Mouse (Mus musculus) midbrain, embryonic 12.5 days (tissue): ENCODE measurements around the gene E130311K13Rik. TPM values are rescaled to one million over a fixed set of nuclear protein-coding genes. Genes with fewer than 3 reads are reported as not detected.
A peak's percentile ranks its signal among the peaks of the same experiment; 100 is the strongest.

Source experiments
- ATAC-seq: fragments of 200-750 bp; cut with Nextera tagmentation; 2 replicates; pipeline ENCODE4 v1.8.0; 2017; ENCODE audit warnings: low read depth, moderate TSS enrichment, moderate library complexity; ENCODE audit not compliant: low FRiP score
- H3K27ac ChIP-seq: fragments of 300-500 bp; sonication (generic); replicated peaks from 2 replicates; pipeline ENCODE4 v1.5.1; 2016; ENCODE audit warnings: mild to moderate bottlenecking
- H3K27me3 ChIP-seq: fragments of 300-500 bp; sonication (generic); 2 replicates; pipeline ENCODE4 v1.6.1; 2016; ENCODE audit warnings: mild to moderate bottlenecking
- H3K36me3 ChIP-seq: fragments of 300-500 bp; sonication (generic); 2 replicates; pipeline ENCODE4 v1.6.1; 2016
- H3K4me1 ChIP-seq: fragments of 300-500 bp; sonication (generic); 2 replicates; pipeline ENCODE4 v1.6.1; 2016
- H3K4me2 ChIP-seq: fragments of 300-500 bp; sonication (generic); replicated peaks from 2 replicates; pipeline ENCODE4 v1.6.1; 2016; ENCODE audit warnings: mild to moderate bottlenecking, moderate library complexity
- H3K4me3 ChIP-seq: fragments of 300-500 bp; sonication (generic); 2 replicates; pipeline ENCODE4 v1.5.1; 2016; ENCODE audit warnings: mild to moderate bottlenecking
- H3K9ac ChIP-seq: fragments of 300-500 bp; sonication (generic); replicated peaks from 2 replicates; pipeline ENCODE4 v1.6.1; 2016; ENCODE audit warnings: mild to moderate bottlenecking, moderate library complexity
- H3K9me3 ChIP-seq: fragments of 300-500 bp; sonication (generic); 2 replicates; pipeline ENCODE4 v1.6.1; 2016; ENCODE audit warnings: mild to moderate bottlenecking
- WGBS: fragments of 180-500 bp; shearing (Covaris S2); methylation state at CpG from one replicate; pipeline ENCODE4 v1.1.7; 2016; 5-methylcytosine and 5-hydroxymethylcytosine counted together
- polyA plus RNA-seq: library from polyadenylated mRNA; unstranded; fragments of >200 nt; fragmentation: Nextera tagmentation; extraction: Ambion mirVana; gene quantifications from 2 replicates; pipeline ENCODE4 v1.2.1, GENCODE M21; 2016

Gene E130311K13Rik
- 3.6 and 3.8 TPM in 2 replicates for polyA plus RNA-seq

DNA sequence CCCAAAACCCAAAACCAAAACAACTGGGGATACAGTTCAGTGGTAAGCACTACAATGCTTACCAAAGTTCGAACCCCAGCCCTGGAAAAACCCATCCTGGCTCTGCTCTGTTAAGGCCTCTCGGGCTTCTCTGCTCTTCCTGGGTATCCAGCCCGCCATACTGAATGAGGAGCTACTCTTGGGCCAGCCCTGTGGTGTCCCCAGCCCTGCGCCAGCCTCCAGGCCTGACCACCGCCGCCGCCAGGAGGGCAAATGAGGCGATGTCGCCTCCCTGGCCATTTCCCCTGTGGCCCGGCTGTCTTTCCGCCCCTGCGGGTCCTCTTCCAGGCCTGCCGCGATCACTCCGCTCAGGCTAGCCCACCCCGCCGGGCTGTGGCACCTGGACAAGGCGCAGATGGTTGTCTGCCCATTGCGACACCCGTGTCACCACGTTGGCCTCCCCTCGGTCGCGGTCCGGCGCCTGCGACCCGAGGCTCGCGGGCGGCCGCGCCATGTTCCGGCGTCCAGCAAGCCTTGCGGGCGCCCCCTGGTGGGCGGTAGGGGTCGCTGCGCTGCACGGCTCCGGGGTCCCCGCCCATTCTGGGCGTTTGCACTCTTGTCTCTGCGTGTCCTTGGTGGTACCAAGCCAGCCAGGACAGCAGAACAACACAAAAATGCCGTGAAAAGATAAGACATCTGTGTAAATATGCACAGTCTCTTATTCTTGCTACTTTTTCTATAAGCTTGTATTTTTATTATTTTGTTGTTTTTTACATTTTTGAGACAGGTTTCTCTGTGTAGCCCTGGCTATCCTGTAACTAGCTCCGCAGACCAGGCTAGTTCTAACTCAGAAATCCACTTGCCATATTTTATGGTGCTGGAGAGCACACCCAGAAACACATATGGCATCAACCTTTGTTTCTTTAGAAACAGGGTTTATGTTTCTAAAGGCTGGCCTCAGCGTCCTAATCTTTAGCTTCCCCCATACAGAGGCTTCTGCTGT is at the start of gene E130311K13Rik:
Gene E130311K13Rik, minus strand, starts transcription at position 595 of the 982 bp plus-strand sequence.
- WGBS: 4% methylated on average over 46 of the region's 48 CpGs
- no peaks in the 10 kb centered on the region for H3K4me1 ChIP-seq
- ATAC-seq: peak; percentile 98
- peak within 1 kb of the TSS; percentile 89 for H3K9ac ChIP-seq
- H3K9me3 ChIP-seq: no peaks in the 10 kb centered on the region
- H3K36me3 ChIP-seq: no peaks in the 10 kb centered on the region
- peak within 1 kb of the TSS; percentile 70 for H3K4me3 ChIP-seq
- H3K4me2 ChIP-seq: peak within 1 kb of the TSS; percentile 69
- no peaks in the 10 kb centered on the region for H3K27me3 ChIP-seq
- H3K27ac ChIP-seq: peak within 1 kb of the TSS; percentile 81

- no peak for ATAC-seq
- Histone ChIP-seq H3K9ac (no peak overlapping the region), H3K9me3 (no peaks in the 10 kb centered on the region), H3K27me3 (no peaks in the 10 kb centered on the region), H3K4me1 (peaks cover 14% of the 10 kb centered on the region), H3K36me3 (peaks cover 26% of the 10 kb centered on the region), H3K27ac (no peak overlapping the region), H3K4me3 (no peak overlapping the region), H3K4me2 (peak overlapping the region; percentile 59; the same call in 1 of the 2 replicates)
- WGBS: 76% methylated on average over 4 of the region's 4 CpGs
Measured at GRCm38 (mm10) chr3:63977895-63978294, 48.6 kb upstream of the E130311K13Rik start.

DNA sequence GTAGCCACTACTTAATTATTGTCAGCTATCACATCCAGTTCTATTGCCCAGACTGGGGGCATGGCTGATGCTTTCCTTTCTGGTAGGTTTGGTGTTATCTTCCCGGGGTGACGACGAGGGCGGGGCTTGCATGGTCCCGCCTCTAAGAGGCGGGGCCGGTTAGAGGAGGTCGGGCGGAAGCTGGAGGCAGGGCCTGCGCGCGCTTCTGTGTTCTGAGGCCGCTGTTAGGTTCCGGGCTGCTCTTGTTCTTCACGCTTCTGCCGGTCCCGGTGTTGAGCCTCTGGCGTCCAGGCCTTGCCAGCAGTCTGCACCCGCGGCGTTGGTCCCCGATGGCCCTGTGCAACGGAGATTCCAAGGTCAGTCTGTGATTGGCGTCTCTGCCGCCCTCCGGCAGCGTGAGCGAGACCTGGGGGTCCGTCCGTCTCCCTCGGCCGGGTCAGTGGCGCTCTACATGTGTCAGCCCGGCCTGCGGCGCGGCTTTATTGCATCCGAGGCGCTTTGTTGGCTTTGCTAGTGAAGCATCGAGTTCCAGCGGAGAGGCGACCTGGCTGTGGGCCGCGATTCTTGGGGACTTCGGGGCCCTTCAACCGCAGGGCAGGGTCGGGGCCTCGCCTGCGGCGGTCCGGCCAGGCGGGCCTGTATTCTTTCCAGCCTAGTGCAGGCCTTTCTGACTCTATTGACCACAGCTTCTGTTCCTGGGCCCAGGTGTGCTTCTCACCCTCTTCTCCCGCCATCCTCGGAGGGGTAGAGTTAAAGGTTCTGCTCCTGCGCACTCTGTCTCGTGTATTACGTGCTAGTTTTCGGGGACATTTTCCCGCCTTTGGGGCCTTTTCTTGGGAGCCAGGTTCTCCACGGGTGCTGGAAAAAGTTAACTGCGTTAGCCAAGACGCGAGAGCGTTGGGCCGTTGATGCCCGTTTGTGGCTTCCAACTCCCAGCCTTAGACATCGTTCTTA is 47.0 kb upstream of the E130311K13Rik start, which contains the start of gene Gmps:
Gene Gmps, plus strand, starts transcription at position 152 of the 954 bp plus-strand sequence.
- Histone ChIP-seq H3K27me3 (no peaks in the 10 kb centered on the region), H3K4me2 (peak within 1 kb of the TSS; percentile 59), H3K4me1 (peaks cover 14% of the 10 kb centered on the region), H3K36me3 (peaks cover 12% of the 10 kb centered on the region; the same call in 1 of the 2 replicates), H3K4me3 (peak within 1 kb of the TSS; percentile 92), H3K9ac (peak within 1 kb of the TSS; percentile 92), H3K9me3 (no peaks in the 10 kb centered on the region), H3K27ac (peak within 1 kb of the TSS; percentile 88)
- ATAC-seq: peak; percentile 99
- under 1% methylated on average over 67 of the region's 67 CpGs for WGBS

GRCm38 (mm10) chr3:63965929-63966328 is 36.7 kb upstream of the E130311K13Rik start:
- Histone ChIP-seq H3K4me2 (no peak overlapping the region), H3K36me3 (no peaks in the 10 kb centered on the region), H3K9me3 (no peaks in the 10 kb centered on the region), H3K9ac (no peak overlapping the region), H3K27ac (no peak overlapping the region), H3K27me3 (peaks cover 4% of the 10 kb centered on the region; the same call in 1 of the 2 replicates), H3K4me1 (peaks cover 23% of the 10 kb centered on the region), H3K4me3 (no peak overlapping the region)
- WGBS: 73% methylated on average over 2 of the region's 2 CpGs
- ATAC-seq: no peak

- no peak; the same call in 1 of the 2 replicates for ATAC-seq
- peaks cover 23% of the 10 kb centered on the region for H3K4me1 ChIP-seq
- H3K36me3 ChIP-seq: no peaks in the 10 kb centered on the region
- WGBS: 83% methylated on average over 6 of the region's 6 CpGs
- H3K4me3 ChIP-seq: peak overlapping the region; percentile 89
- H3K27ac ChIP-seq: 0 out of 2 replicates have a peak overlapping the region, but pooled peaks have one; percentile 87
- no peak overlapping the region for H3K9ac ChIP-seq
- H3K9me3 ChIP-seq: no peaks in the 10 kb centered on the region
- H3K27me3 ChIP-seq: peaks cover 1% of the 10 kb centered on the region; the same call in 1 of the 2 replicates
- H3K4me2 ChIP-seq: peak overlapping the region; percentile 84
Measured at GRCm38 (mm10) chr3:63964922-63965249, 35.6 kb upstream of the E130311K13Rik start.

GRCm38 (mm10) chr3:63964100-63964921 is 35.0 kb upstream of the E130311K13Rik start, which contains the start of gene Slc33a1:
Slc33a1 (minus strand) TSS chr3:63964768.
- Histone ChIP-seq H3K36me3 (no peaks in the 10 kb centered on the region), H3K9ac (peak within 1 kb of the TSS; percentile 83), H3K4me1 (peaks cover 23% of the 10 kb centered on the region), H3K27ac (peak within 1 kb of the TSS; percentile 87), H3K9me3 (no peaks in the 10 kb centered on the region), H3K27me3 (no peaks in the 10 kb centered on the region; the same call in 1 of the 2 replicates), H3K4me3 (peak within 1 kb of the TSS; percentile 89), H3K4me2 (peak within 1 kb of the TSS; percentile 84)
- ATAC-seq: peak; percentile 97
- WGBS: under 1% methylated on average over 69 of the region's 69 CpGs

DNA sequence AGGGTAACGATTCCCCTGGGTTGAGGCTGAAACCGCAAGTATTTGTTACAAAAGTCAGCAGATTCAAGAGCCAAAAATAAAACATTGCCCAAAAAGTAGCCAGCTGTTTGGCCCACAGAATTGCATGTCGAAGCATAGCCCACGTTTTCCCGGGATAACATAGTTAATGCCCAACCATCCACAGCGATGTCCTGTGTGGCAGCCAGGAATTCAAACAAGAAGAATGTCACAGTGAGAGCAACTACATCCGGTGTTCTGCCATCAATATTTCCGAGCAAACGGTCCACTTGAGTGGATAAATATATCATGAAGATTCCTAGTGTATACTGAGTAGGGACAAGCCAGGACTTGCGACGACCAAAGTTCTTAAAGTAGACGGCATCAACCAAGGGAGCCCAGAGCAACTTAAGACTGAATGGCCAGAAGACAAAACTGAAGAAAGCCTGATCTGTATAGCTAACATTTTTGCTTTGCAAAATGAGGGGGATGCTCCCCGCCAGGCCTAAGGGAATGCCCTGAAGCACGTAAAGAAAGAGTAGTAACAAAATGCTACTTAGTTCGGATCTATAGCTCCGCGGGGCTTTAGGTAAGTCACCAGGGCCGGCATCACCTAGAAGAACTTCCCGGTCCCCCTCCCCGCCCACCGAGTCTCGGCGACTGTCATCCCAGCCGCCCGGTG is 34.3 kb upstream of the E130311K13Rik start:
- ATAC-seq: peak; percentile 0; the same call in 1 of the 2 replicates
- Histone ChIP-seq H3K36me3 (no peaks in the 10 kb centered on the region), H3K4me2 (peak overlapping the region; percentile 84), H3K4me3 (peak overlapping the region; percentile 89), H3K27ac (peak overlapping the region; percentile 87), H3K9ac (peak overlapping the region; percentile 83), H3K4me1 (peaks cover 23% of the 10 kb centered on the region), H3K27me3 (no peaks in the 10 kb centered on the region), H3K9me3 (no peaks in the 10 kb centered on the region)
- 8% methylated on average over 25 of the region's 25 CpGs for WGBS

DNA sequence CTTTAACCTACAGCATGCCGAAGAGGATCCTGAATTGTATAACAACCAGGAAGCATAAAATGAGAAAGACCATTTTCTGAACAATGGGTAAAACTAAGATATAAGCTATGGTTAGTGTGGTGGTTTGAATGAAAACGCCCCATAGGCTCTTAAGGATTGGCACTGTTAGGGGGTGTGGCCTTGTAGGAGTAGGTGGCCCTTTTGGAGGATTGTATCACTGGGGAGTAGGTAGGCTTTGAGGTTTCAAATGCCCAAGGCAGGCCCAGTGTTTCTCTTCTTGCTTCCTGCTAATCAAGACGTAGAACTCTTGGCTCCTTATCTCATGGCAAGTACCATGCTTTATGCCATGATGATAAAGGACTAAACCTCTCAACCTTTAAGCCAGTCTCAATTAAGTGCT is 20.6 kb upstream of the E130311K13Rik start:
- WGBS: 87% methylated on average over 3 of the region's 3 CpGs
- no peak overlapping the region for H3K9ac ChIP-seq
- H3K36me3 ChIP-seq: 0 out of 2 replicates have a peak, but pooled peaks cover 4% of the 10 kb centered on the region
- no peak overlapping the region for H3K4me2 ChIP-seq
- no peaks in the 10 kb centered on the region for H3K27me3 ChIP-seq
- no peak for ATAC-seq
- no peaks in the 10 kb centered on the region for H3K4me1 ChIP-seq
- no peak overlapping the region for H3K4me3 ChIP-seq
- no peak overlapping the region for H3K27ac ChIP-seq
- H3K9me3 ChIP-seq: no peaks in the 10 kb centered on the region

- 86% methylated on average over 2 of the region's 2 CpGs for WGBS
- no peak for ATAC-seq
- Histone ChIP-seq H3K9ac (no peak overlapping the region), H3K27ac (no peak overlapping the region), H3K4me3 (no peak overlapping the region), H3K4me1 (no peaks in the 10 kb centered on the region), H3K4me2 (no peak overlapping the region), H3K27me3 (no peaks in the 10 kb centered on the region), H3K36me3 (no peaks in the 10 kb centered on the region), H3K9me3 (no peaks in the 10 kb centered on the region)
Measured at GRCm38 (mm10) chr3:63941204-63941850, 12.1 kb upstream of the E130311K13Rik start.

DNA sequence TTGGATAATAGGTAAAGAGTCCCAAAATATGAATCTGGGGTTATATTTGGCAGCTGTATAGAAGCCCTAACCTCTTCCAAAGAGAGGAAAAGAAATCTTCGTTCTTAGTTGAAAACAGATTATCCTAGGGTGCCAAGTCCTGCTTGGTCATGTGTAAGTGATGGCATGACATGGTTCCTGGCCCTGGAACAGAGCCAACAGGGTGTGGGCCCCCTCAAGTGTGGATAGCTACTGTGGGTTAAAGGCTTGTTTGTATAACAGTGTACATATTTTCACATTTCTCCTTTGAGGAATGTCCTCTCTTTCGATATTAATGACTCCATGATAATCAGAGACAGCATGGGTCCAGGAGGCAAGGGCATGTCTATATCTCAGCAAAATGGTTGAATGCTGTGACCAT is 9.7 kb upstream of the E130311K13Rik start:
- H3K9ac ChIP-seq: no peak overlapping the region
- 94% methylated on average over 2 of the region's 2 CpGs for WGBS
- H3K27ac ChIP-seq: no peak overlapping the region
- ATAC-seq: no peak
- H3K36me3 ChIP-seq: no peaks in the 10 kb centered on the region
- H3K9me3 ChIP-seq: no peaks in the 10 kb centered on the region
- no peaks in the 10 kb centered on the region for H3K27me3 ChIP-seq
- H3K4me2 ChIP-seq: no peak overlapping the region
- H3K4me3 ChIP-seq: no peak overlapping the region
- H3K4me1 ChIP-seq: no peaks in the 10 kb centered on the region
